Mouse (Mus musculus) cerebellum, adult 2 months (tissue): Measurements from ENCODE around the gene Mapk11.

Experiments used
- CTCF ChIP-seq: fragments of 200-500 bp; IDR thresholded peaks from 2 replicates; pipeline ENCODE4 v1.5.1; 2011; ENCODE audit warnings: low read depth, mild to moderate bottlenecking, control low read depth, low read length, moderate library complexity, borderline replicate concordance; ENCODE audit not compliant: insufficient read depth
- POLR2A ChIP-seq: fragments of 200-500 bp; IDR thresholded peaks from 2 replicates; pipeline ENCODE4 v1.6.1; 2011; ENCODE audit warnings: low read length, control low read depth, borderline replicate concordance; ENCODE audit not compliant: insufficient read depth

DNA sequence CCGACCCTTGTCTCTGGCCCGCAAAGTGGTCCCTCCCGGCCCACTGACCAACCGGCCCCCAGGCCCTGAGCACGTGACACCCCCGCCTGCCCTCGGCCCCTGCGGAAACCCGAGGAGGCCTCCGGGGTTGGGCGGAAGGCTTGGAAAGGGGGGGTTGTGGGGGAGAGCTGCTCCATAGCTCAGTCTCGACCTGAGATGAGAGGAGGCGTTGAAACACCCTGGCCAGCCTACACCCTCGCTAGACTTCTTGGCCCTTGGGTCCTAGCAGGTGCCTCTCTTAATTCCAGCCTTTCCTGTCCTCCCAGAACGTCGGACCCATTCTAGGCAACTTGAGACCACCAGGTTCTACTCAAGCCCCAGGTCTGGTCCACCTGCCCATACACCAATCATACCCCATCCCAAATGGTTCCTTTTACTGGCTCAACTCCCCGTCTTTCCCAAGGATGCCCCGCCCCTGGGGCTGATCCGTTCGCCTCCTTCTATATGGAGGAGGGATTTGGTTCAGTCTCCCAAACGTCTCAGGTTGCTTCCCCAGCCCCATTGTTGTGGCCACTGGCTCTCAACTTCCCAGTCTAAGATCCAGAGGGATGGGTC lies 8.7 kb downstream of the Mapk11 start, which contains the start of gene Mapk12:
- no peak for TF ChIP-seq CTCF
- 0 out of 2 replicates have a peak, but pooled peaks have one; percentile 26 for TF ChIP-seq POLR2A
